Mouse (Mus musculus): ENCODE results near the gene Vmn1r36. TPM values are rescaled to one million over a fixed set of nuclear protein-coding genes. Genes with fewer than 3 reads are reported as not detected.
"Not testable (repeated sequence)": the region's sequence is repeated elsewhere in the genome, so short reads cannot be mapped to it uniquely, and the experiment has no call there.

Gene Vmn1r36
- not detected in 2 replicates for polyA plus RNA-seq (2016; fragmentation: Nextera tagmentation; extraction: Ambion mirVana)

- H3K4me3 ChIP-seq; H3K36me3 ChIP-seq; H3K9ac ChIP-seq (replicated peaks); H3K9me3 ChIP-seq; H3K4me2 ChIP-seq (replicated peaks); H3K4me1 ChIP-seq; H3K27me3 ChIP-seq; H3K27ac ChIP-seq (replicated peaks); ATAC-seq (ENCODE audit: low FRiP score, low read depth): not testable (repeated sequence)
- WGBS, result 71% methylated on average over 2 of the region's 2 CpGs
These were observed at the start of gene Vmn1r36 for GRCm38 (mm10) chr6:66719068-66719467. Gene Vmn1r36, minus strand, starts transcription at chr6:66719168.

- not testable (repeated sequence) for H3K27me3 ChIP-seq; H3K4me2 ChIP-seq (replicated peaks); ATAC-seq (ENCODE audit: low FRiP score, low read depth); H3K9me3 ChIP-seq; H3K9ac ChIP-seq (replicated peaks); H3K27ac ChIP-seq (replicated peaks); H3K4me3 ChIP-seq; H3K36me3 ChIP-seq; H3K4me1 ChIP-seq
These were observed 10.1 kb upstream of the Vmn1r36 start, which contains the start of gene Vmn1r37 for GRCm38 (mm10) chr6:66729082-66729481. Gene Vmn1r37, plus strand, starts transcription at chr6:66729382.

GRCm38 (mm10) chr6:66713854-66714253 lies 5.1 kb downstream of the Vmn1r36 start:
- Histone ChIP-seq H3K9me3 (no peaks in the 10 kb centered on the region), H3K9ac (replicated peaks) (no peak overlapping the region), H3K4me3 (no peak overlapping the region), H3K36me3 (no peaks in the 10 kb centered on the region), H3K4me1 (no peaks in the 10 kb centered on the region), H3K27ac (replicated peaks) (no peak overlapping the region), H3K27me3 (no peaks in the 10 kb centered on the region), H3K4me2 (replicated peaks) (no peak overlapping the region)
- ATAC-seq (ENCODE audit: low FRiP score, low read depth), result no peak
- 80% methylated on average over 3 of the region's 3 CpGs for WGBS

- Histone ChIP-seq H3K4me2 (replicated peaks) (no peak overlapping the region), H3K27me3 (no peaks in the 10 kb centered on the region), H3K4me1 (no peaks in the 10 kb centered on the region), H3K9ac (replicated peaks) (no peak overlapping the region), H3K36me3 (no peaks in the 10 kb centered on the region), H3K4me3 (no peak overlapping the region), H3K9me3 (no peaks in the 10 kb centered on the region), H3K27ac (replicated peaks) (no peak overlapping the region)
- ATAC-seq (ENCODE audit: low FRiP score, low read depth), result no peak
These were observed 10.1 kb downstream of the Vmn1r36 start for GRCm38 (mm10) chr6:66708901-66709300.

- H3K9ac ChIP-seq (replicated peaks), result no peak within 1 kb of the TSS
- no peak for ATAC-seq (ENCODE audit: low FRiP score, low read depth)
- no peaks in the 10 kb centered on the region for H3K36me3 ChIP-seq
- H3K9me3 ChIP-seq, result no peaks in the 10 kb centered on the region
- no peak within 1 kb of the TSS for H3K4me3 ChIP-seq
- no peak within 1 kb of the TSS for H3K4me2 ChIP-seq (replicated peaks)
- no peak within 1 kb of the TSS for H3K27ac ChIP-seq (replicated peaks)
- no peaks in the 10 kb centered on the region for H3K4me1 ChIP-seq
- 88% methylated on average over 3 of the region's 3 CpGs for WGBS
- H3K27me3 ChIP-seq, result no peaks in the 10 kb centered on the region
These were observed 33.2 kb downstream of the Vmn1r36 start, which contains the start of gene Vmn1r35 for GRCm38 (mm10) chr6:66685806-66686205. Gene Vmn1r35, minus strand, starts transcription at chr6:66685906.

Other genes with a start within 250 kb of the Vmn1r36 start
- gene Mad2l1, start 183.8 kb downstream of the Vmn1r36 start, polyA plus RNA-seq (2016; fragmentation: Nextera tagmentation; extraction: Ambion mirVana), result 86.3 and 96.0 TPM in 2 replicates
- 0.08 and 0.15 TPM in 2 replicates for gene Vmn1r32, start 159.1 kb downstream of the Vmn1r36 start, polyA plus RNA-seq (2016; fragmentation: Nextera tagmentation; extraction: Ambion mirVana)
- gene Vmn1r33, start 100.9 kb downstream of the Vmn1r36 start, polyA plus RNA-seq (2016; fragmentation: Nextera tagmentation; extraction: Ambion mirVana), result not detected in 2 replicates
- not detected in 2 replicates for gene Vmn1r34, start 75.3 kb downstream of the Vmn1r36 start, polyA plus RNA-seq (2016; fragmentation: Nextera tagmentation; extraction: Ambion mirVana)
- gene Vmn1r35, start 33.3 kb downstream of the Vmn1r36 start, polyA plus RNA-seq (2016; fragmentation: Nextera tagmentation; extraction: Ambion mirVana), result not detected in 2 replicates
- gene Vmn1r37, start 10.2 kb upstream of the Vmn1r36 start, polyA plus RNA-seq (2016; fragmentation: Nextera tagmentation; extraction: Ambion mirVana), result not detected in 2 replicates
- not detected in 2 replicates for gene Vmn1r38, start 63.5 kb upstream of the Vmn1r36 start, polyA plus RNA-seq (2016; fragmentation: Nextera tagmentation; extraction: Ambion mirVana)
- not detected in 2 replicates for gene Vmn1r39, start 91.4 kb upstream of the Vmn1r36 start, polyA plus RNA-seq (2016; fragmentation: Nextera tagmentation; extraction: Ambion mirVana)
- 31.7 and 34.7 TPM in 2 replicates for gene Gng12, start 177.2 kb upstream of the Vmn1r36 start, polyA plus RNA-seq (2016; fragmentation: Nextera tagmentation; extraction: Ambion mirVana)

Measured in midbrain, embryonic 12.5 days (tissue).